Mouse (Mus musculus) A20 (cell line): ENCODE results near the gene Irf3.

Source experiments
- DNase-seq: peaks from one replicate; pipeline ENCODE4 v3.0.0-alpha.2; 2011; ENCODE audit warnings: low read depth, low spot score

Irf3 gene

DNA sequence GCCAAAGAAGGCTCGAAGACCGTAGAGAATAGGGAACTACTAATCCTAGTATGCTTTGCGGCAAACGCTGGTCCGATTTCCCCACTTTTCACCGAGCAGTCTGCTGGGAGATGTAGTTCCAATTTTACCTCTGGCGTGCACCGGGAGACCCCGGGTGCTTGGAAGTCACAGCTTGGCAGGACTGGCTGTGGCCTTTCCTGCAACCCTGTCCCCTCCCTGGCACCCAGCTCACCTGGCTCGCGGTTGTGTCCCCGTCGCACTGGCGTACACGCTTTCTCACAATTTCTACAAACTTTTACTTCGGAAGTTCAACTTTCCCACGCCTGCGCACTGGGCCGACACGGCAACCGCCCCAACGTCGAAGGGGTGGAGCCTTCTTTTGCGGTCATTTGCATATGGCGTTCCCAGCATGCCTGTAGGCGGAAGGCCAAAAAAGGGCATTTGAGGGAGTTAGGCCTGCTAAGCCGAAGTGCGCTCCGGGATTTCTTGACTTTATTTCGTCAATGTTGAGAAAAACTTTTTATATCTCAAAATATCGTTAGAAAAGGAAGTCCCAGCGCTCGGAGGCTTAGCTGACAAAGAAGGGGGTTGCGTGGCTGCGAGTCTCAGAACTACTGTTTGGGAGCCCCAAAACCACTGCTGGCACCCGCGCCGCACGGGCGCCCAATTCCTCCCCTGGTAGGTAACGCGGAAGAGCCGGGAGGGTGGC, at the start of gene Irf3:
TSS of gene Irf3 (plus strand) at position 418 of the 709 bp plus-strand sequence.
- peak; percentile 99 for DNase-seq

DNA sequence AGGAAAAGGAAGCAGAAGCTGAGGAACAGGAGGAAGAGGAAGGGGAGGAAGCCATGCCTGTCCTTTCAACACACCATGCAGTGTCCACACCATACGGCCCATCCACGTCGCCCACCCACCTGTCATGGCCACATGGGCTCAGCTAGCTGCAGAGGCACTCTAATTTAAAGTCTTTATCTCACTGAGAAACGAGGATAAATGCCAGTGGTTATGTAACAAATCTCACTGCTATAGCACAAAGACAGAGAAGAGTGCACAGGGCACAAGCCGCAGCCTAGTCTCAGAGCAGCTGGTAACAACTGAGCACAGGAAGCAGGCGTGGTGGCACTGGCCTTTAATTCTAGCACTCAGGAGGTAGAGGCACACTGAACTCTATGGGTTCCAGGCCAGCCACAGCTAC, 47.5 kb upstream of the Irf3 start:
- no peak for DNase-seq

DNA sequence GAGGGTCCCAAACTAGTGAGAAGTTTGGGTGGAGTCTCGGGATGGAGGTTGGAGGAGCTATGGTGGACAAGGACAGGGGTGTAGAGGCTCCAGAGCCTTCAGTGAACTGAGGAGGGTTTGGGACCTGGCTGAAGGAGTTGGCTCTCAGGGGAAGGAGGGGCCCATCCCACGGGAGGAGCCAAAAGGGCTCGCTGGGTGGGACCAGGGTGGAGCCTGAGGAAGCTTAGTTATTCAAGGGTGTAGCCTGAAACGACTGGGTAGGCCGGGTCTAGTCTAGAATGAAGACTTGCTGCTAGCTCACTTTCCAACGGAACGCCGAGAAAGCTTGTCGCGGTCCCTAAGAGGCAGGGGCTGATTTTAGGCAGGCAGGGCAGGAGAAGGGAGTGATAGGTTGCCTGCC, 45.5 kb upstream of the Irf3 start:
- DNase-seq, result peak; percentile 10

DNA sequence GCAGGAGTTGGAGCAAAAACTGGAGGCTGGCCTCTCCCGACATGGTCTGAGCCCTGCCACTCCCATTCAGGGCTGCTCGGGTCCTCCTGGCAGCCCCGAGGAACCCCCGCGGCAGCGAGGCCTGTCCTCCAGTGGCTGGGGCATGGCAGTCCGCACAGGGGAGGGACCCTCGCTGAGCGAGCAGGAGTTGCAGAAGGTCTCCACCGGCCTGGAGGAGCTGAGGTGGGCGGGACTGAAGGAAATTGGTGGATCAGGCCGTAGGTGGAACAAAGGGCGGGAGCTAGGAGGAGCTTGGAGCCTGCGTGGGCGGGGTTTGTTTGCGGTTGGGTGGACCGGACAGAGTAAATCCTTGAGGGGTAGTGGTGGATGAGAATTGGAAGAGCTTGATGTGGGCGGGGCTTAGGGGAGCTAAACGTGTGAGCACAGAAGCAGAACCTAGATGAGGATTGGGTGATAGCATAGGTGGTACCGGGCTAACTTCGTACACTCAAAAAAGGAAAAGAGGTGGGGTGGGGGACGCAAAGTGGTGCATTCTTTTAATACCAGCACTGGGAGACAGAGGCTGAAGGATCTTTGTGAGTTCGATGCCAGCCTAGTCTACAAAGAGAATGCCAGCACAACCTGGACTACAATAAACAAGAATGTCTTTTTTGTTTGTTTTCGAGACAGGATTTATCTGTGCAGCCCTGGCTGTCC, 44.7 kb upstream of the Irf3 start:
- peak; percentile 88 for DNase-seq

DNA sequence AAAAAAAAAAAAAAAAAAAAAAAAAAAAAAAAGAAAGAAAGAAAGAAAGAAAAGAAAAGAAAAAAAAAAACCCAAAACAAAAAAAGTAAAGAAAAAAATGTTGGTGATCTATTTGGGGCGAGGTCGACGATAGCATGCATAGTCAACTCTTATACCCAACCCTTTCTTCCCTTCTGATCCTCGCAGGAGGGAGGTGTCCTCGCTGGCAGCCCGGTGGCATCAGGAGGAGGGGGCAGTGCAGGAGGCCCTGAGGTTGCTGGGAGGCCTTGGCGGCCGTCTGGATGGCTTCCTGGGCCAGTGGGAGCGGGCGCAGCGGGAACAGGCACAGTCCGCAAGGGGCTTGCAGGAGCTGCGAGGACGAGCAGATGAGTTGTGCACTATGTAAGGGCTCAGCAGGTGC, 43.9 kb upstream of the Irf3 start:
- no peak for DNase-seq

DNA sequence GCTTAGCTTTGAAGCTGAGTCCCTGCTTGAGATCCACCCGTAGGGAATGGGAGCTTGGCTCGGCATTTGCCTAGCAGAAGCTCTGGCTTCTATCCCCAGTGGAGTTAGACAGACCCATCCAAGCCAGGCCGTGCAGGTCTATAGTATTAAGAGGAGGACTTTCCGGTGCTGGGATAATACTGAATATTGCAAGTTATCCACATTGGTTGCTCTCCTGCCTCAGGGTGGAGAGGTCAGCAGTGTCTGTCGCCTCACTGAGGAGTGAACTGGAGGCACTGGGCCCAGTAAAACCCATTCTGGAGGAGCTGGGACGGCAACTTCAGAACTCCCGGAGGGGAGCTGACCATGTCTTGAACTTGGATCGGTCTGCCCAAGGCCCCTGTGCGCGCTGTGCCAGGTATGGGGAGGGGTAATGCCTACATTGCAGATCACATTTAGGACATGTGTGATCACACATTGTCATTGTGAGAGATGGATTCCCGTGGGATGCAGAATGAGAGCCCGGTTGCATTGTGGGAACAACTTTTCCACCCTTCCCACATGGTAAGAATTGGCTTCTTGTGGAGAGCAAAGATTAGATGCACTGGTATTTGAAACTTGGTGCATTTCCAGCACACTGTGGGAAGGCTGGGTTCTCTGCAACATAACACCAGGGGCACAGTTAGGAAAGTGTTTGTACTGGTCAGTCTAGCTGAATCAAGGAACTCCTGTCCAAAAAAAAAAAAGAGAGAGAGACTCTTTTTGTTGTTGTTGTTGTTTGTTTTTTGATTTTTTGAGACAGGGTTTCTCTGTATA, 43.2 kb upstream of the Irf3 start:
- DNase-seq, result no peak

DNA sequence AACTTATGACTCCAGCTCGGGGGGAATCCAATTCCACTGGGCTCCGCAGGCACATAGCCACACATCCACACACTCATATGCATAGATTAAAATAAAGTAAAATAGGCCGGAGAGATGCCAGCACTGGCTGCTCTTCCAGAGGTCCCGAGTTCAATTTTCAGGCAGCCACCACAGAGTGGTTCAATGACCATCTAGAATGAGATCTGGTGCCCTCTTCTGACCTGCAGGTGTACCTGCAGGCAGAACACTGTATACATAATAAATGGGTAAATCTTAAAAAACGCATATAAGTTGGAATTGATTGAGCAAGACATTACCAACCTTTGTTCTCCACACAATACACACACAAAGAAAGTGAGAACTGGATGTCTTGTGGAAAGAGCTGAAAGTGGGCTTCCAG, 41.8 kb upstream of the Irf3 start:
- peak; percentile 57 for DNase-seq

DNA sequence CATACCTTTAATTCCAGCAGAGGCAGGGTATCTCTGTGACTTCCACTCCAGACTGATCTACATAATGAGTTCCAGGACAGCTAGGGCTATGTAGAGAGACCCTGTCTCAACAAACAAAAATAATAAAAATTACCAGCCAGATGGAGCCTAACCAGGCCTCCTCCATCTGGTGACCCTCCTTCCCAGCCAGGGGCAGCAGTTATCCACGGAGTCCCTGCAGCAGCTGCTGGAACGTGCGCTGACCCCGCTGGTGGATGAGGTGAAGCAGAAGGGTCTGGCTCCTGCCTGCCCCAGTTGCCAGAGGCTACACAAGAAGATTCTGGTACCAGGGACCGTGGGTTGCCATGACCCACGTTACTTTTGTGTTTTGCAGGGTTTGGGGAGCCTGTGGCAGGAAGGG, 41.2 kb upstream of the Irf3 start:
- DNase-seq, result no peak

DNA sequence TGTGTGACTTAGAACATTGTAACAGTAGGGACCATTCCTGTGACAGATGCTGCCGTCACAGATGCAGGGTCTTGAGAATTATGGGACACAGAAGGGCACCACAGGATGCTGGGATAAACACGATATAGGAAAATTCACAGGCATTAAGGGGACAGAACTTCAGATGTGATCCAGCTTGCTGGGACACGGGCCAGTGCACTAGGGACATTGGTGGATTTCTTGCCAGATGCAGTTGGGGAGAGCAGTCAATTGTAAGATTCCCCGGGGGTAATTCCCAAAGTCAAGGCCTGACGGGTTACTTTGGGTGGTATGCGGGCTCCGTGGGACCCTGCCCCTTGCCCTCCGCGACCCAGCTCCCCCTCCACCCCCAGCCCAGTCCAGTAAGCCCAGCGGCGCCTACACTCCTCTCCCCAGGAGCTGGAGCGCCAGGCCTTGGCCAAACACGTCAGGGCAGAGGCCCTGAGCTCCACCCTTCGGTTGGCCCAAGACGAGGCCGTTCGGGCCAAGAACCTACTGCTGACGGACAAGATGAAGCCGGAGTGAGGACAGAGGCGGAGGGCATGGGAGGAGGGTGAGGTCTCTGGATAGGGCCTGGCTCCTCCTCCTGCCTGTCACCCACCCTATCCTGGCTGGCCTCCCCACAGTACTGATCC, 40.1 kb upstream of the Irf3 start:
- DNase-seq, result no peak

DNA sequence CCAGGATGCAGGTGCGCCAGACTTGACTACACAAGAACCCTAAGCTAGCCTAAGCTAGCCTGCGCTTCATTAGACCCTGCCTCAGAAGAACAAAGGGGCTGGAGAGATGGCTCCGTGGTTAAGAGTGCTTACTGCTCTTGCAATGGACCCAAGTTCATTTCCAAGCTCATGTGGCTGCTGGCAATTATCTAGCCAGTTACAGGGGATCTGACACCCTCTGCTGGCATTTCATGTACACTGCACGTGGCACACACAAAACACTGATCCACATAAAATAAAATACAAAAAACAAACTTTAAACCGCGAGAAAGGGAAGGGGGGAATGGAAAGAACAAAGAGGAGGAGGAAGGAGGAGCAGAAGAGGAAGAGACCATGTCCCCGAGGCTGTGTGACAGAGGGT, 39.2 kb upstream of the Irf3 start:
- DNase-seq, result peak; percentile 51

DNA sequence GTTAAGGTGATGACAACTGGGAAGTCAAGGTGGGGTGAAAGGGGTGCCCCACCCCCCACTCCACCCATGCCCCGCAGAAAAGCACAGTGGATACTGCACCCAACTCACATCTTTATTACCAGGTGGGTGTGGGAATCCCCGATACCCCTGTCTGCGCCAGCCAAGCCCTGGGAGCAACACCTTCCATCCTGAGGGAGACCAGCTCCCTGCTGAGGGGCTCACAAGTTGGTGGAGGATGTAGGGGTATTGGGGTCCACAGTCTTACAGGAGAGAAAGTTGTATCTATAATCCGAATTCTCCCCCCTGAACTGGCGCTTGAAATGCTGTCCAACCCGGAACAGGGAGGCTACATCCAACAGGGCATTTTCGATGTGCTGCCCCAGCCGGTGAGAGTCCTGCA, 38.2 kb upstream of the Irf3 start:
- DNase-seq, result no peak

DNA sequence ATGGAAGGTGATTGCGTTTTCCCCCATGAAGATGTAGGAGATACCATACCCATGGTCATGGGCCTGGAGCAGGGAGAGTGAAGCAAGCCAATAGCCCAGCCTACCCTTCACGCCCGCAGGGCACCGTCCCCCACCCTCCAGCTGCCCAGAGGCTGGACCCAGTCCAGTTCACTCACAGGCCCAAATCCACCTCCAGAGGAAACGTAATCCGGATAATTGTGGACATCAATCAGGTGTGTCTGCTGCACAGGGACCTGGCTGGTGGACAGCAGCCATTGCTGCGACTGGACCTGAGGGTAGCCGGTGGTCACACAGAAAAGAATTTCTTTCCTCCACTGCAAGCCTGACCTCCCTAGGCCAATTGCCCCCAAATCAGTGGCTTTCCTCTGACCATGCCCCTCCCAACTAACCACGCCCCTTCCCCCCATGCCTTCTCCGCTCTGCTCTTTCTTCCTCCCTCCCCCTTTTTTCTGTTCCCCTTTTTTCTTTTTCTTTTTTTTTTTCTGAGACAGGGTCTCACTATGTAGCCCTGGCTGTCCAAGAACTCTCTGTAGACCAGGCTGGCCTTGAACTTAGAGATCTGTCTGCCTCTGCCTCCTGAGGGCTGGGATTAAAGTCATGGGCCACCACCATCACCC, 37.5 kb upstream of the Irf3 start:
- peak; percentile 63 for DNase-seq

DNA sequence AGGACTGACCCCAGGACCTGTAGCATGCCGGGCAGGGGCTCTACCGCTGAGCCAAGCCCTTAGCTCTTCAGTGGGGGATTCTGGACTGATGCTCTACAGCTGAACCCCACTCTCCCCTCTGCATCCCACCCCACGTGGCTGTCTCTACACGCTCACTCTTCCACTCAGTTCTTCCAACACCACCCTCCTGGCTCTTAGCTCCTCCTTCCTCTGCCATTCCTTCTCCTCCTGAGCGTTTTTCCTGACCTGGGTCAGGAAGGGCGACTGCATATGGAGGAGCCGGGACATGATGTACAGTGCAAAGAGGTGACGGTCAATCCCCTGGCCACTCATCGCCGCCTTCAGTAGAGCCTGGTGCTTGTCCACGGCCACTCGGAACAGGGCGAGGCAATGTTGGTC, 36.9 kb upstream of the Irf3 start:
- DNase-seq, result no peak

DNA sequence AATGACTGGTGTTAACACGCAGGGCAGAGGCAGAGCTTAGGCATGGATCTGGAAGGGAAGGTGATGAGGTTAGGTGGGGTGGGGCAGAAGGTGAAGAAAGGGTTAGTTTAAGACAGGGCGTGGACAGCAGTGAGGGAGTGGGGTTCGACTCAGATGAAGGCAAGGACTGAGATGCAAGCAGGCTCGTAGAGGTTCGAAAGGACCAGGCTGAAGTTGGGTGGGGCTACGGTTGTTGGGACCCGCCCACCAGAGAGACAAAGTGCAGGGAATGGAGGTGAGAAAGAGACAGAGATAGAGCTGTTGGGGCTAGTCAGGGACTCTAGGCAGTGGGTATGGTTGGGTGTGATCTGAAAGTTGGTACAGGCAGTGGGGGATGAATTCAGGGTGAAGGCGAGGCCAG, 35.1 kb upstream of the Irf3 start:
- no peak for DNase-seq

DNA sequence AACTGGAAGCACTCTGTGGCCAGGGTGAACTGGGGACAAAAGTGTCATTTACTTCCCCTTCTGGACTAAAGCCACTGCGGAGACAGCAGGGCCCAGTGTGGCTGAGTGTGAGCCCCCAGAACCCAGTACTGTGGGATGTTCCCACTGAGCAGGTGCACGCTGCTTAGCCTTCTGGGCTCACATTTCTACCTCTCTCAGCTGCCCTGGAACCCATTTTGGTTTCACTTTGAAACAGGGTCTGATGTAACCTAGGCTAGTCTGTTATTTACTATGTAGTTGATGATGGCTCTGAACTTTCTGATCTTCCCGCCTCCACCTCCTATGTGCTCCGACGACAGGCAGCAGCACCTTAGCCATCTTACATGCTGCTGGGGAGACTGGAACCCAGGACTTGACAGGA, 34.6 kb upstream of the Irf3 start:
- DNase-seq, result peak; percentile 47

DNA sequence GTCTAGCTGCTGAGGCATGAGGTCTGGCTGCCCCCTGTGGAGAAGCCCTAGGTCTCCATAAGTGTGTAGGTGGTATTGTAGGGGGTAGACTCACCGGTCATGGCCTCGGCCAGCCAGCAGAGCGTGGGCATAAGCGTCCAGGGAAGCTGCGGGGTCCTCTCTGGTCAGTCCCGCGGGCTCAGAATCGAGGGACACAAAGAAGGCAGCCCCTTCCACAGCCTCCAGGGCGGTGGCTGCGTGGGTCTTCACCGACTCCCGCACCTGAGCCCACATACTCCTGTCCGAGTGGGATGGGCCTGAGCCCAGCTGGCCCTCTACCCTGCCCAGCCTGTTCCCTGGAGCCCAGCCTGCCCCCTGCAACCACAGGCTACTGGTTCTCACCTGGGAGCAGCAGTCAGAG, 32.5 kb upstream of the Irf3 start:
- no peak for DNase-seq

DNA sequence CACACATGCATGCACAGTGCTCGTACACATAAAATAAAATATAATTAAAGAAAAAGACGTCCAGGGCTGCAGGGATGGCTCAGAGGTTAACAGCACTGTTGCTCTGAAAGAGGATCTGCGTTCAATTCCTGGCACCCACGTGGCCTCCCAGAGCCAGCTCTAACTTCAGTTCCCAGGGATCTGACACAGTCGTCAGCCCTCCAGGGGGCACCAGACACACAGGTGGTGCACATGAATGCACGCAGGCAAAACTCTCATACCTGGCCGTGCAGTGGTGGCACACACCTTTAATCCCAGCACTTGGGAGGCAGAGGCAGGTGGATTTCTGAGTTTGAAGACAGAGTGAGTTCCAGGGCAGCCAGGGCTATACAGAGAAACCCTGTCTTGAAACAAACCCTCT, 31.5 kb upstream of the Irf3 start:
- peak; percentile 45 for DNase-seq

DNA sequence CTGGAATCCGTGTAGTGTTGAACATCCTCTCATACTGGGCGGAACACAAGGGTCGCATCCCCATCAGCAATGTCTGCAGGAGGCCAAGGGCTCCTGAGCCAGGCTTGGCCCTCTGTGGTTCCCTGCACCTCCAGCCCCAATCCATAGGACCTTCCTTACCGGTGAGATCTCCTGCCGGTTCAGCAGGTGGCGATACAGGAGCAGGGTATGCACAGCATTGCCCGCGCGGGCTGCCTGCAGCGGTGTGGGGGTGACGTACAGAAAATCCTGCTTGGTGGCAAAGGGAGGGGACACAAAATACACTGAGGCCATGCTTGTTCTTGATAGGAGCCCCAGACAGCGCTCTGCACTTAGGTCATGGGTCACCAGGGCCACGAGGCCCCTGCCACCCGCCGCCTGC, 30.8 kb upstream of the Irf3 start:
- no peak for DNase-seq

DNA sequence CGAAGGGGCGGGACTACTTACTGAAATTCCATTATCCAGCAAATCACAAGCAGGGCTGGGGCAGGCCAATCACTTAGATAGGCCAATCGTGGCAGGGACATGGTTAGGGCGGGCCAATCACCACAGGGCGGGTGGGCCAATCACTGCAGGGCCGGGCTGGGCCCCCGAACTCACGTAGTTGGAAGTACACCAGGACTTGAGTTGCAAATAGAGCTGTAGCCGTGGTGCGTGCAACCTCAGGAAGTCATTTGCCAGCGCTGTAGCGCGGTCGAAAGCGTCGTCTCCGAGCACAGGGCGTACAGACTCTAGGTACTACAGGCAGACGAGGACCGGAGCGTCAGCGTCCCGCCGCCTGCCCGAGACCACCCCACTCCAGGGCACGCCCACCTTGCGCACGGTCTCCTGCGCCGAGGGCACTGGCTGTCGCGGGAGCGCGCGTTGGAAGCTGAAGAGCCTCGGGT, 27.2 kb upstream of the Irf3 start:
- DNase-seq, result peak; percentile 97

DNA sequence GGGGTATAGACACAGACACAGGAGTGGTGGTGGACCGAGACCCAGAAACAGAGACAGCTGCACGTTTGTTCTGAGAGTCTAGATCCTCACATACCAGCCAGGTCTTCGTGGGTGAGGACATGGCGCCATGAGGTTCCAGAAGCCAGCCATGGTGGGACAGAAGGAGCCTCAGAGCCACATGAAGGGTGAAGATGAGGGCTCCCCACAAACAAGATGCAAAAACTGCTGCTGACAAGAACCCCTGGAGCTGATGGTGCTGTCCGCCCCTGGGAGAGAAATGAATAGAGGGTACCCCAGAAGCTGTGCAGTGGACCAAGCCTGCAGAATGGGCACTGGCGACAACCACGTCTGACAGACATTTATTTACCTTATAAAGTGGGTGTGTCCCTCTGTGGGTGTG, 26.3 kb upstream of the Irf3 start:
- DNase-seq, result no peak

DNA sequence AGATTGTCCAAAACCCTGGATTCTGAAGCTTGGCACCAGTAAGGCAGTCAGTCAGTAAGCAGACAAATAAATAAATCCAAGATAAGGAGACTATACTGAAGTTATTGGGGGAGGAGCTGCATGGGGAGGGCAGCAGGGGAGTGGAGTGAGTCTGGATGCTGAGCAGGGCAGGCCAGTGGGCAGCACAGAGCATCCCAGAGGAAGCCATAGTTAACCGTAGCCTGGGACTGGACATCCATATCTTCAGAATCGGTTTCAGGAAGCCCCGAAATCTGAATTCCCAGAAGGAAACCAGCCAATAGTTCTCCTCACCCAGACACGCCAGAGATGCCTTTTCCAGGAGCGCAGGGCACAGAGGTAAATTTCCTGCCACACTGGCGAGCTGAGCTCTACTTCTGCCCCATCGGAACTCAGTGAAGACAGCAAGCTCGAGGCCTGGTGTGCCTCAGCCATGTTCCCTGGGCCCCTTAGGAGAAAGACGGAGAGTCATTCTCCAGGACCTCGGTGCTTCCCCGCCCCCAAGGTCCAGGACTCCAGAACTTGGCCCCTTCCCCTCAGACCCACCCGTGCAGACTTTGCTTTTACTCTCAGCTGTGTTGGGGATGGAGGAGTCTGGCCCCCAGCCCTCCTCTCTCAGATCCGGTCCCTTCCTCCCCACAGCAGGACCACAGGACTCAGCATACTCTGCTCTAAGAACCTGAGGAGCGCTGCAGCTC, 23.9 kb upstream of the Irf3 start:
- no peak for DNase-seq
